35 mouse cellular contexts compared by ENCODE assay signal in the genomic region with DNA sequence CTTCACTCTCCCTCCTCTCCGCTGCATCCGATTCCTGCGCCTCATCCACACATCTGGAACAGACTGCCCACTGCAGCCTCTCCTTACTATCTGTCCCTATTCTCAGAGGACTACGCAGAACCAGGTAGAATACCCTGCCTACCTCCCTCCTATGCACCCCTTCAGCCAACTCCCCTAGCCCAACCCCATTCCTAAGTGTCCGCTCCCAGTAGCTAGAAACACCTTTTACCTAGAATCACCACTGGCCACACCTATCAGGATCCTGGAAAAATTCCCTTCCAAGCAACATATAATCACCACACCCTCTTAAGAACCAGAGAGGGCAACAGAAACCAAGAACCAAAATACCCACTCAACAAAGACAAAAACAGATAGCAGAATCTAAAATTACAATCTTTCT.
"Had no signal": no experiment of that assay in that cellular context is flagged by ENCODE, and none has a peak within 500 bp of the region (broad histone marks: within the 10 kb centered on the region; RNA-seq: fewer than 3 reads in every experiment).

No protein-coding gene starts in this region.

- H3K4me2 ChIP-seq: heart, embryonic 11.5 days; heart, embryonic 12.5 days; heart, embryonic 13.5 days; heart, embryonic 15.5 days; hindbrain, embryonic 12.5 days; hindbrain, embryonic 13.5 days; hindbrain, embryonic 14.5 days; hindbrain, embryonic 15.5 days; intestine, embryonic 15.5 days; kidney, embryonic 15.5 days had no signal

- H3K9ac ChIP-seq: heart, embryonic 12.5 days; heart, embryonic 13.5 days; heart, embryonic 15.5 days; hindbrain, embryonic 12.5 days; hindbrain, embryonic 13.5 days; hindbrain, embryonic 14.5 days; hindbrain, embryonic 15.5 days; intestine, embryonic 15.5 days; kidney, embryonic 15.5 days had no signal

- ATAC-seq: hindbrain, embryonic 16.5 days; hindbrain, postnatal 0 days; inflammation-experienced regulatory T-cells, adult 6 months; intestine, embryonic 15.5 days; intestine, embryonic 16.5 days; intestine, postnatal 0 days had no signal

- H3K4me1 ChIP-seq: heart, embryonic 13.5 days; heart, embryonic 15.5 days; hindbrain, embryonic 12.5 days; hindbrain, embryonic 13.5 days; intestine, embryonic 15.5 days; kidney, embryonic 15.5 days had no signal

- H3K9me3 ChIP-seq: heart, embryonic 10.5 days; heart, embryonic 12.5 days; heart, embryonic 13.5 days; heart, embryonic 15.5 days; hindbrain, embryonic 10.5 days; hindbrain, embryonic 12.5 days; hindbrain, embryonic 13.5 days; hindbrain, embryonic 15.5 days; intestine, embryonic 15.5 days; kidney, embryonic 15.5 days had no signal

- H3K36me3 ChIP-seq: heart, embryonic 15.5 days; hindbrain, embryonic 15.5 days; intestine, embryonic 15.5 days had no signal

- H3K27ac ChIP-seq: heart, embryonic 10.5 days; heart, embryonic 13.5 days; heart, embryonic 15.5 days; hindbrain, embryonic 10.5 days; hindbrain, embryonic 12.5 days; hindbrain, embryonic 13.5 days; hindbrain, embryonic 14.5 days; hindbrain, embryonic 15.5 days; hindbrain, postnatal 0 days; intestine, embryonic 15.5 days; kidney, embryonic 15.5 days; kidney, postnatal 0 days; layer of hippocampus, adult 2 months had no signal

- H3K27me3 ChIP-seq: heart, embryonic 12.5 days; heart, embryonic 13.5 days; heart, embryonic 15.5 days; hindbrain, embryonic 12.5 days; hindbrain, embryonic 13.5 days; hindbrain, embryonic 15.5 days; intestine, embryonic 15.5 days; kidney, embryonic 15.5 days had no signal

- DNase-seq: heart, postnatal 10 days; heart, postnatal 14 days; heart, postnatal 36 days; heart, postnatal 4 days; kidney, adult 11 months; kidney, adult 18-20 months; kidney, adult 2 months; kidney, adult 8-10 months; kidney, adult 9 months; kidney, postnatal 10 days; kidney, postnatal 14 days; kidney, postnatal 25 days; kidney, postnatal 36 days; kidney, postnatal 4 days; layer of hippocampus, adult 9-11 months; layer of hippocampus, postnatal 36 days had no signal

- H3K4me3 ChIP-seq: heart, embryonic 10.5 days; heart, embryonic 12.5 days; heart, embryonic 13.5 days; heart, embryonic 15.5 days; hindbrain, embryonic 10.5 days; hindbrain, embryonic 12.5 days; hindbrain, embryonic 13.5 days; hindbrain, embryonic 15.5 days; intestine, embryonic 15.5 days; kidney, embryonic 15.5 days; layer of hippocampus, adult 2 months had no signal
